Mouse (Mus musculus): Measurements from ENCODE around the gene Zfp706. TPM values are rescaled to one million over a fixed set of nuclear protein-coding genes. Genes with fewer than 3 reads are reported as not detected.

The Zfp706 gene
- total and polyA plus RNA-seq, 3 experiments: 33.1 to 261 (median 64.0) TPM

DNA sequence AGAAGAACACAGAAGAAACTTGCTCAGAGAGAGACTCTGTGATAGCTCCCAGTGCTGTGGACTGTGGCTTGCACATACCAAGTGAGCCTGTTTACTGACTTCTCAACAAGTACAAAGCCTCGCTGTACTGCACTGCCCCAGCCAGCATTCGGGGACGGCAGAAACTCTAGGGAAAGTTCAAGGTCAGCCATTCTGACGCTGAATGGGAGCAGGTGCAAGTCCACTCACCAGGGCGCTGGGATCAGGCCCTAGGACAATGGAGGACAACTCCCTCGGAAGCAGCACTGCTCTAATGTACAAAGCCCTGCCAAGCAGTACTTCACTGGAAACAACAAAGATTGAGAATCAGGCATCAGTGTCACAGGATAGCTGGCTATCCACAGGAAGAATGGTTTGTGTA, 16.2 kb downstream of the Zfp706 start:
- Histone ChIP-seq H3K27me3 (ENCODE audit: control insufficient read depth in 1 of 2, insufficient read depth in 2 of 2, low read length in 2 of 2) (no peaks in the 10 kb centered on the region), H3K79me2 (ENCODE audit: control insufficient read depth, insufficient read depth, low read length, poor library complexity) (no peaks in the 10 kb centered on the region), H3K36me3 (ENCODE audit: control insufficient read depth in 1 of 2, insufficient read depth in 2 of 2, low read length in 2 of 2) (no peaks in the 10 kb centered on the region; a peak in 1 of 4 replicates), H3K9me3 (replicated peaks; ENCODE audit: insufficient read depth, low read length) (no peaks in the 10 kb centered on the region), H3K27ac (ENCODE audit: control insufficient read depth, low read depth, low read length) (no peak overlapping the region), H3K4me1 (ENCODE audit: control insufficient read depth in 1 of 2, insufficient read depth in 2 of 2, low read length in 2 of 2) (no peaks in the 10 kb centered on the region), H3K4me3 (ENCODE audit: control insufficient read depth in 1 of 2, insufficient read depth in 1 of 2, low read depth in 2 of 2, low read length in 2 of 2) (no peak overlapping the region), H3K9ac (ENCODE audit: control insufficient read depth, low read depth, low read length, poor library complexity, severe bottlenecking) (no peak overlapping the region)
- TF ChIP-seq MXI1 (IDR thresholded peaks at IDR 0.05; ENCODE audit: low read depth, low read length) (no peak), GABPA (IDR thresholded peaks at IDR 0.05; ENCODE audit: low read depth, low read length) (no peak)
- DNase-seq (ENCODE audit: low read depth, low spot score): no peak

GRCm38 (mm10) chr15:36989922-36990321, 17.7 kb downstream of the Zfp706 start:
- Histone ChIP-seq H3K36me3 (ENCODE audit: control insufficient read depth in 1 of 2, insufficient read depth in 2 of 2, low read length in 2 of 2) (no peaks in the 10 kb centered on the region), H3K9ac (ENCODE audit: control insufficient read depth, low read depth, low read length, poor library complexity, severe bottlenecking) (no peak overlapping the region), H3K27ac (ENCODE audit: control insufficient read depth, low read depth, low read length) (no peak overlapping the region), H3K4me1 (ENCODE audit: control insufficient read depth in 1 of 2, insufficient read depth in 2 of 2, low read length in 2 of 2) (no peaks in the 10 kb centered on the region), H3K27me3 (ENCODE audit: control insufficient read depth in 1 of 2, insufficient read depth in 2 of 2, low read length in 2 of 2) (no peaks in the 10 kb centered on the region), H3K79me2 (ENCODE audit: control insufficient read depth, insufficient read depth, low read length, poor library complexity) (no peaks in the 10 kb centered on the region), H3K9me3 (replicated peaks; ENCODE audit: insufficient read depth, low read length) (no peaks in the 10 kb centered on the region), H3K4me3 (ENCODE audit: control insufficient read depth in 1 of 2, insufficient read depth in 1 of 2, low read depth in 2 of 2, low read length in 2 of 2) (no peak overlapping the region)
- TF ChIP-seq ETS1 (IDR thresholded peaks at IDR 0.05; ENCODE audit: low read depth, low read length): no peak
- no peak for TF ChIP-seq ZKSCAN1 (IDR thresholded peaks at IDR 0.05; ENCODE audit: low read depth, low read length)
- no peak for TF ChIP-seq MXI1 (IDR thresholded peaks at IDR 0.05; ENCODE audit: low read depth, low read length)
- TF ChIP-seq POLR2A (IDR thresholded peaks at IDR 0.05; ENCODE audit: control insufficient read depth in 1 of 2, insufficient read depth in 1 of 2, low read depth in 1 of 2, low read length in 2 of 2, poor library complexity in 1 of 2): no peak
- no peak for TF ChIP-seq EP300 (IDR thresholded peaks at IDR 0.05; ENCODE audit: low read depth in 1 of 2, low read length in 2 of 2)
- no peak for TF ChIP-seq KAT2A (conservative IDR thresholded peaks at IDR 0.05; ENCODE audit: low read depth, low read length)
- TF ChIP-seq TBP (IDR thresholded peaks at IDR 0.05; ENCODE audit: low read depth, low read length): no peak
- no peak for TF ChIP-seq ZMIZ1 (IDR thresholded peaks at IDR 0.05; ENCODE audit: low read depth, low read length)
- no peak for DNase-seq (ENCODE audit: low read depth, low spot score)

GRCm38 (mm10) chr15:36988718-36989115, 18.9 kb downstream of the Zfp706 start:
- Histone ChIP-seq H3K4me1 (ENCODE audit: control insufficient read depth in 1 of 2, insufficient read depth in 2 of 2, low read length in 2 of 2) (no peaks in the 10 kb centered on the region), H3K9ac (ENCODE audit: control insufficient read depth, low read depth, low read length, poor library complexity, severe bottlenecking) (no peak overlapping the region), H3K9me3 (replicated peaks; ENCODE audit: insufficient read depth, low read length) (no peaks in the 10 kb centered on the region), H3K27ac (ENCODE audit: control insufficient read depth, low read depth, low read length) (no peak overlapping the region), H3K27me3 (ENCODE audit: control insufficient read depth in 1 of 2, insufficient read depth in 2 of 2, low read length in 2 of 2) (no peaks in the 10 kb centered on the region), H3K4me3 (ENCODE audit: control insufficient read depth in 1 of 2, insufficient read depth in 1 of 2, low read depth in 2 of 2, low read length in 2 of 2) (no peak overlapping the region), H3K79me2 (ENCODE audit: control insufficient read depth, insufficient read depth, low read length, poor library complexity) (no peaks in the 10 kb centered on the region), H3K36me3 (ENCODE audit: control insufficient read depth in 1 of 2, insufficient read depth in 2 of 2, low read length in 2 of 2) (no peaks in the 10 kb centered on the region)
- no peak for DNase-seq (ENCODE audit: low read depth, low spot score)
- TF ChIP-seq ZC3H11A (IDR thresholded peaks at IDR 0.05; ENCODE audit: low read depth, low read length) (no peak), SIN3A (IDR thresholded peaks at IDR 0.05; ENCODE audit: low read length) (no peak), USF1 (IDR thresholded peaks at IDR 0.05; ENCODE audit: low read depth, low read length) (no peak), NRF1 (IDR thresholded peaks at IDR 0.05; ENCODE audit: insufficient read depth, low read depth, low read length, poor library complexity, severe bottlenecking) (no peak), GABPA (IDR thresholded peaks at IDR 0.05; ENCODE audit: low read depth, low read length) (no peak), ETS1 (IDR thresholded peaks at IDR 0.05; ENCODE audit: low read depth, low read length) (no peak)

Data from MEL (cell line).